Mouse (Mus musculus) heart, embryonic 11.5 days (tissue): ENCODE results near the gene Pex13. TPM values are rescaled to one million over a fixed set of nuclear protein-coding genes. Genes with fewer than 3 reads are reported as not detected.
"Not testable (repeated sequence)": the region's sequence is repeated elsewhere in the genome, so short reads cannot be mapped to it uniquely, and the experiment has no call there.

Source experiments
- ATAC-seq: fragments of 200-750 bp; cut with Nextera tagmentation; replicated peaks from 2 replicates; pipeline ENCODE4 v1.8.0; 2017; ENCODE audit warnings: moderate library complexity; ENCODE audit not compliant: insufficient number of reproducible peaks, low FRiP score, low TSS enrichment
- H3K27ac ChIP-seq: fragments of 300-500 bp; sonication (generic); 2 replicates; pipeline ENCODE4 v1.5.1; 2014; ENCODE audit warnings: mild to moderate bottlenecking, low read depth, low read length
- H3K27me3 ChIP-seq: fragments of 300-500 bp; sonication (generic); 2 replicates; pipeline ENCODE4 v1.6.1; 2014; ENCODE audit warnings: mild to moderate bottlenecking, low read length, mixed read lengths; ENCODE audit not compliant: control insufficient read depth, insufficient read depth
- H3K36me3 ChIP-seq: fragments of 300-500 bp; sonication (generic); 2 replicates; pipeline ENCODE4 v1.6.1; 2014; ENCODE audit warnings: mild to moderate bottlenecking, low read length, moderate library complexity, mixed read lengths; ENCODE audit not compliant: control insufficient read depth, insufficient read depth
- H3K4me1 ChIP-seq: fragments of 300-500 bp; sonication (generic); 2 replicates; pipeline ENCODE4 v1.6.1; 2014; ENCODE audit warnings: low read length; ENCODE audit not compliant: control insufficient read depth, insufficient read depth
- H3K4me2 ChIP-seq: fragments of 300-500 bp; sonication (generic); 2 replicates; pipeline ENCODE4 v1.6.1; 2014; ENCODE audit warnings: mild to moderate bottlenecking, moderate library complexity
- H3K4me3 ChIP-seq: fragments of 300-500 bp; sonication (generic); 2 replicates; pipeline ENCODE4 v1.5.1; 2014; ENCODE audit warnings: low read depth, low read length
- H3K9ac ChIP-seq: fragments of 300-500 bp; sonication (generic); 2 replicates; pipeline ENCODE4 v1.6.1; 2014; ENCODE audit warnings: mild to moderate bottlenecking, low read depth, low read length, moderate library complexity
- H3K9me3 ChIP-seq: fragments of 300-500 bp; sonication (generic); replicated peaks from 2 replicates; pipeline ENCODE4 v1.6.1; 2016; ENCODE audit warnings: low read length; ENCODE audit not compliant: control insufficient read depth
- WGBS: fragments of 180-500 bp; shearing (Covaris S2); extraction: QIAGEN DNeasy Blood & Tissue Kit; methylation state at CpG from one replicate; pipeline ENCODE4 v1.1.7; 2014; ENCODE audit not compliant: insufficient replicate concordance; 5-methylcytosine and 5-hydroxymethylcytosine counted together
- polyA plus RNA-seq: library from polyadenylated mRNA; unstranded; fragments of >200 nt; fragmentation: Nextera tagmentation; extraction: Ambion mirVana; gene quantifications from 2 replicates; pipeline ENCODE4 v1.2.1, GENCODE M21; 2014

The Pex13 gene
- polyA plus RNA-seq, 1 experiment from 2014 or later, result 31.9 TPM

GRCm38 (mm10) chr11:23630664-23631063 lies 35.1 kb downstream of the Pex13 start:
- Histone ChIP-seq H3K27me3 (no peaks in the 10 kb centered on the region), H3K4me1 (peaks cover 4% of the 10 kb centered on the region), H3K4me3 (no peak overlapping the region), H3K4me2 (no peak overlapping the region), H3K9ac (no peak overlapping the region), H3K27ac (no peak overlapping the region), H3K9me3 (no peaks in the 10 kb centered on the region), H3K36me3 (peaks cover 4% of the 10 kb centered on the region; the same call in 1 of the 2 replicates)
- ATAC-seq, result no peak

GRCm38 (mm10) chr11:23618995-23619394 lies 46.8 kb downstream of the Pex13 start:
- Histone ChIP-seq H3K4me1 (no peaks in the 10 kb centered on the region), H3K4me2 (no peak overlapping the region), H3K36me3 (no peaks in the 10 kb centered on the region), H3K4me3 (no peak overlapping the region), H3K27ac (no peak overlapping the region), H3K9me3 (no peaks in the 10 kb centered on the region), H3K9ac (no peak overlapping the region), H3K27me3 (no peaks in the 10 kb centered on the region)
- WGBS, result 60% methylated on average over 5 of the region's 5 CpGs
- no peak for ATAC-seq

- WGBS, result 79% methylated on average over 5 of the region's 5 CpGs
- no peak overlapping the region for H3K4me2 ChIP-seq
- H3K27ac ChIP-seq, result no peak overlapping the region
- H3K9ac ChIP-seq, result no peak overlapping the region
- H3K4me1 ChIP-seq, result no peaks in the 10 kb centered on the region
- no peak overlapping the region for H3K4me3 ChIP-seq
- H3K9me3 ChIP-seq, result no peaks in the 10 kb centered on the region
- peaks cover 2% of the 10 kb centered on the region; the same call in 1 of the 2 replicates for H3K36me3 ChIP-seq
- ATAC-seq, result no peak
- H3K27me3 ChIP-seq, result no peaks in the 10 kb centered on the region
Measured at GRCm38 (mm10) chr11:23614546-23614945, 51.2 kb downstream of the Pex13 start.

GRCm38 (mm10) chr11:23607291-23607690 lies 58.5 kb downstream of the Pex13 start:
- H3K9me3 ChIP-seq, ATAC-seq, H3K4me2 ChIP-seq, H3K36me3 ChIP-seq, H3K4me3 ChIP-seq, H3K9ac ChIP-seq, H3K27ac ChIP-seq, H3K27me3 ChIP-seq, H3K4me1 ChIP-seq: not testable (repeated sequence)
- 80% methylated on average over 6 of the region's 6 CpGs for WGBS

Other genes starting within 250 kb of the Pex13 start
- gene Ahsa2, start 167.9 kb downstream of the Pex13 start, polyA plus RNA-seq, result 75.2 and 79.8 TPM in 2 replicates
- gene 1700093K21Rik, start 144.8 kb downstream of the Pex13 start, polyA plus RNA-seq, result not detected in 2 replicates
- 20.6 and 20.7 TPM in 2 replicates for gene 0610010F05Rik, start 32.3 kb downstream of the Pex13 start, polyA plus RNA-seq
- gene Pus10, start 285 bp downstream of the Pex13 start, polyA plus RNA-seq, result 19.5 and 20.7 TPM in 2 replicates
- gene Rel, start 105.0 kb upstream of the Pex13 start, polyA plus RNA-seq, result 1.9 and 2.5 TPM in 2 replicates
- 11.2 and 13.6 TPM in 2 replicates for gene Papolg, start 229.3 kb upstream of the Pex13 start, polyA plus RNA-seq